Mouse (Mus musculus) hindbrain, embryonic 14.5 days (tissue): ENCODE measurements around the gene Dlst. TPM values are rescaled to one million over a fixed set of nuclear protein-coding genes. Genes with fewer than 3 reads are reported as not detected.

Experiments
- ATAC-seq: fragments of 200-750 bp; cut with Nextera tagmentation; 2 replicates; pipeline ENCODE4 v1.8.0; 2017; ENCODE audit warnings: moderate number of reproducible peaks, mild to moderate bottlenecking, moderate TSS enrichment, moderate library complexity; ENCODE audit not compliant: low FRiP score
- DNase-seq: peaks from one replicate; pipeline ENCODE4 v3.0.0-alpha.2; 2015; ENCODE audit warnings: low spot score
- H3K27ac ChIP-seq: fragments of 300-500 bp; sonication (generic); 2 replicates; pipeline ENCODE4 v1.5.1; 2014; ENCODE audit warnings: mild to moderate bottlenecking, moderate library complexity
- H3K27me3 ChIP-seq: fragments of 300-500 bp; sonication (generic); 2 replicates; pipeline ENCODE4 v1.6.1; 2014; ENCODE audit warnings: mild to moderate bottlenecking, low read length, mixed read lengths; ENCODE audit not compliant: control insufficient read depth, insufficient read depth
- H3K36me3 ChIP-seq: fragments of 300-500 bp; sonication (generic); replicated peaks from 2 replicates; pipeline ENCODE4 v1.6.1; 2014; ENCODE audit not compliant: control insufficient read depth, insufficient read depth
- H3K4me1 ChIP-seq: fragments of 300-500 bp; sonication (generic); replicated peaks from 2 replicates; pipeline ENCODE4 v1.6.1; 2014; ENCODE audit warnings: antibody characterized with exemption, low read length, mixed read lengths; ENCODE audit not compliant: control insufficient read depth, insufficient read depth
- H3K4me2 ChIP-seq: fragments of 300-500 bp; sonication (generic); replicated peaks from 2 replicates; pipeline ENCODE4 v1.6.1; 2014; ENCODE audit warnings: mild to moderate bottlenecking, moderate library complexity
- H3K4me3 ChIP-seq: fragments of 300-500 bp; sonication (generic); replicated peaks from 2 replicates; pipeline ENCODE4 v1.5.1; 2014; ENCODE audit warnings: mild to moderate bottlenecking, low read length
- H3K9ac ChIP-seq: fragments of 300-500 bp; sonication (generic); 2 replicates; pipeline ENCODE4 v1.6.1; 2014
- H3K9me3 ChIP-seq: fragments of 300-500 bp; sonication (generic); 2 replicates; pipeline ENCODE4 v1.6.1; 2016; ENCODE audit warnings: low read length; ENCODE audit not compliant: control insufficient read depth
- WGBS: fragments of 180-500 bp; shearing (Covaris S2); extraction: QIAGEN DNeasy Blood & Tissue Kit; methylation state at CpG from one replicate; pipeline ENCODE4 v1.1.7; 2014; 5-methylcytosine and 5-hydroxymethylcytosine counted together
- polyA plus RNA-seq: library from polyadenylated mRNA; unstranded; fragments of >200 nt; fragmentation: Nextera tagmentation; extraction: Ambion mirVana; gene quantifications from 2 replicates; pipeline ENCODE4 v1.2.1, GENCODE M21; 2014

Gene Dlst
- polyA plus RNA-seq, 1 experiment from 2014 or later, result 101 TPM

GRCm38 (mm10) chr12:85126986-85127603 lies 16.5 kb downstream of the Dlst start:
- Histone ChIP-seq H3K9me3 (no peaks in the 10 kb centered on the region), H3K27ac (no peak overlapping the region), H3K36me3 (peaks cover 92% of the 10 kb centered on the region), H3K9ac (no peak overlapping the region), H3K4me2 (no peak overlapping the region), H3K4me1 (no peaks in the 10 kb centered on the region), H3K27me3 (no peaks in the 10 kb centered on the region), H3K4me3 (no peak overlapping the region)
- no peak for DNase-seq
- 74% methylated on average over 8 of the region's 8 CpGs for WGBS
- ATAC-seq, result no peak

- DNase-seq (no peak), ATAC-seq (no peak)
- H3K4me1 ChIP-seq, result no peaks in the 10 kb centered on the region
- 95% methylated on average over 9 of the region's 9 CpGs for WGBS
- H3K36me3 ChIP-seq, result peaks cover 90% of the 10 kb centered on the region
- no peaks in the 10 kb centered on the region for H3K9me3 ChIP-seq
- no peak overlapping the region for H3K9ac ChIP-seq
- H3K4me3 ChIP-seq, result no peak overlapping the region
- no peaks in the 10 kb centered on the region for H3K27me3 ChIP-seq
- no peak overlapping the region for H3K27ac ChIP-seq
- H3K4me2 ChIP-seq, result no peak overlapping the region
These were observed 18.9 kb downstream of the Dlst start for GRCm38 (mm10) chr12:85129426-85129978.

DNA sequence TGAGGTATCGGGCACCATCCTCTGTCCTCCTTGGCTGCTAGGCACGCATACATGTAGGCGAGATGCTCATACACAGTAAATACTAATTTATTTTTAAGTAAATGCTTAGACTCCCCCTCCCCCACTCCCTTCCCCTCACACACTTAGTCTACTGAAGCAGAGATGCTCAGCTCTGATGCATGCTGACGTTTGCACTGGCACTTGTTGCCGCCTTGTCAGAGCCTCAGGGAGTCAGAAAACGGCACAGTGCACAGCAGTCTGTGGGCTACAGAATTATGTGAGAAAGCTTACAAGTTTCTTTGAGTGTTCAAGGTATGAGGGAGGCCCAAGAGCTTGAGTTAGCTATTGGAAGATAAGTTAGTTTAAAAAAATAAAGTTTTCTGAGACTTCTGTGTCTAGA lies 20.7 kb downstream of the Dlst start:
- H3K9me3 ChIP-seq, result no peaks in the 10 kb centered on the region
- 88% methylated on average over 6 of the region's 6 CpGs for WGBS
- no peak overlapping the region for H3K4me2 ChIP-seq
- no peaks in the 10 kb centered on the region for H3K27me3 ChIP-seq
- DNase-seq (no peak), ATAC-seq (no peak)
- H3K27ac ChIP-seq, result no peak overlapping the region
- no peak overlapping the region for H3K4me3 ChIP-seq
- H3K36me3 ChIP-seq, result peaks cover 90% of the 10 kb centered on the region
- H3K4me1 ChIP-seq, result no peaks in the 10 kb centered on the region
- no peak overlapping the region for H3K9ac ChIP-seq

DNA sequence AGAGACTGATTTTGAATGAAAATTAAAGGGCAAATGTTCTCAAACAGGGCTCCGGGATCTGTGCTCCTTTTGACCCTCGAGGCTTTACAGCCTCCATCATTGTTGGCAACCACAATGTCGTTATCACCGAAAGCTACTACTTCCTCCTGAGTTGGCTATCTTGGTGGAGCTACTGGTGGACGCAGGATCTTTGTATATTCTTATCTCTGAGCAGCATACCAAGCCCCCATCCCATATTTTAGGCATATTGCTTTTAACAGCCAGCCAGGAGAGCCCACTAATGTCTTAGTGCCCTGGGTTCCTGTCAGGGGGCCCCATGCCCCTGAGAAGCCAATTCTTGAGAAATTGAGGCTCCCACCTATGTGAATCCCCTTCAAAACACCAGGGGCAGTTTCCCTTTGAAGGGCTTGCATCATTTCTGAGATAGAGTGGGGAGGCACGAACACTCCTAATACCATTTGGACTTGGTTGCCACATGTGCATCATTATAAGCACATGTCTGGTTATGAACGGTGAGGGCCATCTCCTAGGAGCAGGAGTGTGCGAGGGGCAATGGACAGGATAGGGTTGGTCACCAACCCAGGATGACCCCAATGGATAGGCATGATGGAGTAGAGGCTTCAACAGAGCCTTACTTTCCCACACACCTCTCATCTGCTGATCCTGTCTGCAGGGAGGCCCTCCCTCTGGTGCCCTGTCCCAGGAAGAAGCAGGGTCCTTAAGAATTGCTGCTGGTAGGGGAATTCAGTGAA lies 23.6 kb downstream of the Dlst start:
- no peaks in the 10 kb centered on the region for H3K9me3 ChIP-seq
- H3K9ac ChIP-seq, result no peak overlapping the region
- H3K4me3 ChIP-seq, result no peak overlapping the region
- ATAC-seq (no peak), DNase-seq (no peak)
- H3K27me3 ChIP-seq, result no peaks in the 10 kb centered on the region
- H3K27ac ChIP-seq, result no peak overlapping the region
- 92% methylated on average over 8 of the region's 8 CpGs for WGBS
- peaks cover 75% of the 10 kb centered on the region for H3K36me3 ChIP-seq
- H3K4me2 ChIP-seq, result no peak overlapping the region
- no peaks in the 10 kb centered on the region for H3K4me1 ChIP-seq

DNA sequence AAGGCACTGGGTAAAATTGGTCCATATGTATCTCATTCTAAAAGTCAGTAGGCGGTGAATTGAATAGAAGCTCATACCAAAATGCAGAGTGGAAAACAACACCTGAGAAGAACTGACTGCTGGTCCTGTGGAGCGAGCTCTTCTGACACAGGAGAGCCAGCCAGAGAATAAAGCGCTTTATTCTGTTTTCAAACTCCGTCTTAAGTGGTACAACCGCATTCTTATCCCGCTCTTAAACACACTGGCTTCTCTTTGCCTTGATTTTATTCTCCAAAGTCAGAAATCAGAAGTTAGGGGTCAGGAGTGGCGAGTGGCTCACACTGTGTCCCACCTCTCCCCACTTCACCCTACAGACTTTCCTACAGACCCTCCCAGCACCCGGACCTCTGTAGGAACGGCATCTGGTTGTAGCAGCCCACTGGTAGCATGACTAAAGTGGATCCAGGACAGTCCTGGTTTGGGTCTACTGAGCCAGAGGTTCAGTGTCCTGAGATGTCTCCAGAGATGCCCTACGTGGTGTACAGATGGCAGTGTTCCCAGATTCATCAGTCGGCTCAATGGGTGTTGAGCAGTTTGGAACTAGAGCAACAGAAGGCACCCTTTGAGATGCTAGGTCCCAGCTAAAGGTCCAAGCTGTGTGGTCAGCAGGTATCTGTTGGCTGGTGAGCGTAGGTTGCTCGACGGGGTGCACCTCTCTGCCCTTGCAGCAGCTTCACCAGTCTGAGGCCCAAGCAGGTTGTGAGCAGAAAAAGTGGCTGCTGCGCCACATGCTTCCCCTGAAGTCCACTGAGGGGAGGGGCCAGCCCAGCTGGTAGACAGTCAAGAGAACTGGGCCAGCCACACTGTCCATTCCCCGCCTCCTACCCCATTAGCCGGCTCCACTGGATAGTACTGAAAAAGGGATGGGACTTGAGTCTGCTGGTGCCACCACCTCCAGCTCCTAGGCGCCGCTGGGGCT lies 25.2 kb downstream of the Dlst start:
- 0 out of 2 replicates have a peak, but pooled peaks have one; percentile 25 for ATAC-seq
- H3K9ac ChIP-seq, result no peak overlapping the region
- WGBS, result 79% methylated on average over 19 of the region's 19 CpGs
- H3K4me2 ChIP-seq, result no peak overlapping the region
- no peak for DNase-seq
- H3K4me3 ChIP-seq, result no peak overlapping the region
- H3K36me3 ChIP-seq, result peaks cover 63% of the 10 kb centered on the region
- H3K9me3 ChIP-seq, result no peaks in the 10 kb centered on the region
- no peaks in the 10 kb centered on the region for H3K27me3 ChIP-seq
- H3K27ac ChIP-seq, result no peak overlapping the region
- H3K4me1 ChIP-seq, result no peaks in the 10 kb centered on the region

GRCm38 (mm10) chr12:85136627-85137026 lies 26.0 kb downstream of the Dlst start:
- H3K36me3 ChIP-seq, result peaks cover 55% of the 10 kb centered on the region
- H3K27me3 ChIP-seq, result no peaks in the 10 kb centered on the region
- H3K9ac ChIP-seq, result no peak overlapping the region
- no peaks in the 10 kb centered on the region for H3K4me1 ChIP-seq
- DNase-seq (no peak), ATAC-seq (no peak)
- H3K4me2 ChIP-seq, result no peak overlapping the region
- 91% methylated on average over 4 of the region's 4 CpGs for WGBS
- H3K9me3 ChIP-seq, result no peaks in the 10 kb centered on the region
- H3K4me3 ChIP-seq, result no peak overlapping the region
- no peak overlapping the region for H3K27ac ChIP-seq

GRCm38 (mm10) chr12:85140036-85140701 lies 29.5 kb downstream of the Dlst start:
- no peaks in the 10 kb centered on the region for H3K9me3 ChIP-seq
- H3K9ac ChIP-seq, result no peak overlapping the region
- no peak overlapping the region for H3K4me2 ChIP-seq
- no peaks in the 10 kb centered on the region for H3K27me3 ChIP-seq
- 44% methylated on average over 18 of the region's 18 CpGs for WGBS
- no peak for ATAC-seq
- no peak overlapping the region for H3K27ac ChIP-seq
- H3K4me3 ChIP-seq, result no peak overlapping the region
- DNase-seq, result no peak
- peaks cover 23% of the 10 kb centered on the region for H3K36me3 ChIP-seq
- H3K4me1 ChIP-seq, result no peaks in the 10 kb centered on the region

DNA sequence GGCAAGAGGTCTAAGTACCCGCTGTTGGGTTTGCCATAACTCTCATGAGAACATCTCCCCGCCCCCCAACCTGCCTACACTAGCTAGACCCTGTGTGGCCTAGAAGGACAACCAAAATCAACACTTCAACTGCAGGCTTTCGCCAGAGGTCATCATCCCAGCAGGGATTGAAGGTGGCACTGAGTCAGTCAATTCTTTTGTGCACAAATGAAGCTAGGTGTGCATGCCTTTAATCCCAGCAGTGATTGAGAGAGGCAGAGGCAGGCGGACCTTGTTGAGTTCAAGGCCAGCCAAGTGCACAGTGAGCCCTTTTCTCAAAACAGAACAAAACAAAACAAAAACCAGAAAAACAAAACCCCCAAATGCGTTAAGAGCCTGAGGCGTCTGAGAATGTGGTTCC lies 30.5 kb downstream of the Dlst start:
- no peak overlapping the region for H3K9ac ChIP-seq
- no peaks in the 10 kb centered on the region for H3K9me3 ChIP-seq
- DNase-seq, result no peak
- H3K27ac ChIP-seq, result no peak overlapping the region
- no peaks in the 10 kb centered on the region for H3K4me1 ChIP-seq
- no peaks in the 10 kb centered on the region for H3K27me3 ChIP-seq
- ATAC-seq, result no peak
- H3K36me3 ChIP-seq, result peaks cover 14% of the 10 kb centered on the region; the same call in 1 of the 2 replicates
- no peak overlapping the region for H3K4me3 ChIP-seq
- H3K4me2 ChIP-seq, result no peak overlapping the region
- 87% methylated on average over 6 of the region's 6 CpGs for WGBS
